Mouse (Mus musculus): ENCODE results near the gene Cfap300. TPM values are rescaled to one million over a fixed set of nuclear protein-coding genes. Genes with fewer than 3 reads are reported as not detected.

Gene Cfap300
- 0.49 TPM for polyA plus RNA-seq (2017; shearing (Covaris generic))

DNA sequence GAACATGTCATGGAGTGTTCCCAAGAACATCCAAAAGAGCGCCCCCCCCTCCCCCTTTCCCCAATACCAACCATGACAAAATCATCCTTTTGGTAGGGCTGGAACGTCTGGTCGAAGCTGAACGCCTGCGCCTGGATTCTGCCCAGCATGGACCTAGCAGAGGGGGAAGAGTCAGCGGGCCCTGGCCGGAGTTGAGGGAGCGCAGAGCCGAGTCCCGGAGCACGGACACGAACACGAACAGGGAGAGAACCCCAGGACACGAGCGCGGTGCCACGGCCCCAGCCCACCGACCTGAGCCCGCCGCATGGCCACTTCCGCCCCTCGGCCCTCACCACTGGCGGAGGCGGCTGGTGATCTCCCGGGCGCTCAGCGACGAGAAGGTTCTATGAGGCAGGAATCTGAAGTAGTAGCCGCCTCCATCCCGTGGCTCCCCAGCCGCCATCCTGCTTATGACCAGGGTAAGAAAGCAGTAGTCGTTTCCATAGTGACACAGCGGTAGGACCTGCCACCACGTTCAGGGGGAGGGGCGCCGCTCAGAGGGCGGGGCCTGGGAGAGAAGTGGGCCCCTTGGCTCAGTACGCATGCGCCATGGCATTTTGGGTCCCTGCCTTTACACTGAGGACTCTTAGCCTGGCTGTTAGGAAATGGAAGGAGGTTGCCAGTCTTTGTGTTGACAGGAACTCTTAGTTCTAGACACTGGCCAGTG lies at the start of gene Cfap300:
Cfap300 (minus strand) TSS at position 486 of the 706 bp plus-strand sequence.

DNA sequence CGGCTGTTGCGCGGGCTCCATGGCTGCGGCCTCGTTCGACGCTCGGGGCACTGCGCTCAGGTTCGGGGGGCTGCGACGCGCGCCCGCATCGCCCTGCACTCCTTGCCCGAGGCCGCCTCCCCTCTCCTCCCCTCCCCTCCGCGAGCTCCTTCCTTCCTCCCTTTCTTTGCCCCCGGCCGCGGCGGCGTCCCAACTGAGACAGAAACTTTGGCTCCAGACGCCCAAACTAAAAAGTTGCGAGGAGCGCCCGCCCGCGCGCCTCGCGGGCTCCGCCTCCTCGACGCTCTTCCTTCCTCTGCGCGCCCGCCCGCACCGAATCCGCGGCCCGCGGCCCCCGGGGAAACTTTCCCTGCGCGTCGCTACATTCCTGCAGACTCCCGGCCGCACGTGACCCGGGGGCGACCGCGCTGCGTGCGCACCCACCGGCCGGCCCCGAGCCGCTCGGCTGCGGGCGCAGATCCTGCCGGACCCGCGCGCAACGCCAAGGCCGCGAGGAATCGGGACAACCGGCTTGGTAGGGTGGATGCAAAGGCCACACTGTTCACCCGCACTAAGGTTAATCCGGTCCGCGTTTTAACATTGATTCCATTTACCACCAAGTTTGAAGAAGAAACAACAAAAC lies 38.1 kb downstream of the Cfap300 start, which contains the start of gene Yap1:
Yap1 (minus strand) TSS at position 227 of the 622 bp plus-strand sequence.

Other genes with a start within 250 kb of the Cfap300 start
- 161 TPM for gene Birc2, start 205.8 kb downstream of the Cfap300 start, polyA plus RNA-seq (2017; shearing (Covaris generic))
- gene Birc3, start 169.6 kb downstream of the Cfap300 start, polyA plus RNA-seq (2017; shearing (Covaris generic)), result 142 TPM
- gene Yap1, start 38.2 kb downstream of the Cfap300 start, polyA plus RNA-seq (2017; shearing (Covaris generic)), result not detected
- not detected for gene Cep126, start 91.5 kb upstream of the Cfap300 start, polyA plus RNA-seq (2017; shearing (Covaris generic))